Mouse (Mus musculus) kidney, adult 2 months (tissue): ENCODE measurements around the gene Exoc3l. TPM values are rescaled to one million over a fixed set of nuclear protein-coding genes. Genes with fewer than 3 reads are reported as not detected.

Source experiments
- DNase-seq: peaks from one replicate; pipeline ENCODE4 v3.0.0; 2021
- H3K27ac ChIP-seq: fragments of 200-500 bp; 2 replicates; pipeline ENCODE4 v1.5.1; 2012; ENCODE audit warnings: low read depth, low read length, control low read depth, inconsistent platforms; ENCODE audit not compliant: insufficient read depth
- H3K27me3 ChIP-seq: fragments of 200-500 bp; replicated peaks from 2 replicates; pipeline ENCODE4 v1.6.1; 2012; ENCODE audit warnings: mild to moderate bottlenecking, moderate library complexity, low read length, inconsistent platforms; ENCODE audit not compliant: control insufficient read depth, insufficient read depth
- H3K36me3 ChIP-seq: fragments of 200-500 bp; 2 replicates; pipeline ENCODE4 v1.6.1; 2012; ENCODE audit warnings: mild to moderate bottlenecking, moderate library complexity, low read length, inconsistent platforms; ENCODE audit not compliant: control insufficient read depth, insufficient read depth
- H3K4me1 ChIP-seq: fragments of 200-500 bp; 2 replicates; pipeline ENCODE4 v1.6.1; 2011; ENCODE audit warnings: low read length; ENCODE audit not compliant: control insufficient read depth, insufficient read depth
- H3K4me3 ChIP-seq: fragments of 200-500 bp; 2 replicates; pipeline ENCODE4 v1.5.1; 2011; ENCODE audit warnings: mild to moderate bottlenecking, low read depth, low read length, control low read depth; ENCODE audit not compliant: insufficient read depth
- CTCF ChIP-seq: fragments of 200-500 bp; conservative IDR thresholded peaks from 2 replicates; pipeline ENCODE4 v1.5.1; 2011; ENCODE audit warnings: low read depth, mild to moderate bottlenecking, control low read depth, low read length, moderate library complexity, mixed read lengths; ENCODE audit not compliant: insufficient read depth, insufficient read length
- POLR2A ChIP-seq: fragments of 200-500 bp; IDR thresholded peaks from one replicate; pipeline ENCODE4 v1.6.1; 2011; ENCODE audit warnings: low read depth, low read length, control low read depth
- WGBS: fragments of 180-500 bp; shearing (Covaris S2); methylation state at CpG from one replicate; pipeline ENCODE4 v1.1.7; 2018; 5-methylcytosine and 5-hydroxymethylcytosine counted together
- polyA plus RNA-seq: library from polyadenylated mRNA; depleted of rRNA; stranded (reverse); fragments of >200 nt; gene quantifications from 2 replicates; pipeline ENCODE4 v1.2.3, GENCODE M21; 2012; rRNA removed

Exoc3l gene
- polyA plus RNA-seq, 1 experiment = 11.7 TPM

DNA sequence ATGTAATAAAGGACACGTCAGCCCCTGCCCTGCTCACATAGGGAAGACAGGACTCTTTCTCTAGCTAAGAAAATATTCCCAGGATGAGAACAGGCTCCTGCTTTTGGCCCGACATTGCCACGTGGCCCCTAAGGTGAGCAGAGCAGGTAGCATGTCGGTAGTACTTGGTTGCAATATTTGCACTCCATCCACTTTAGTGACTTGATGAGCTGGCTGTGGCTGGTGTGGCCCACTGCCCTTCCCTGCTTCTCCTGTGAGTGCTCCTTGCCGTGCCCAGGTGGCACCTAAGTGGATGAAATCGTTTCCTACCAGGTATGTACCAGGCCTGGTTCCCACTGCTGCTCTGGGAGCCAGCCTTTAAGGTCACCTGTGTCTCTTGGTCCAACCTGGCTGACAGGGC lies 43.9 kb downstream of the Exoc3l start:
- no peak for TF ChIP-seq POLR2A
- TF ChIP-seq CTCF = no peak
- Histone ChIP-seq H3K36me3 (peaks cover 2% of the 10 kb centered on the region; the same call in 1 of the 2 replicates), H3K27me3 (no peaks in the 10 kb centered on the region), H3K27ac (no peak overlapping the region), H3K4me1 (no peaks in the 10 kb centered on the region), H3K4me3 (no peak overlapping the region)
- no peak for DNase-seq
- 96% methylated on average over 6 of the region's 6 CpGs for WGBS

DNA sequence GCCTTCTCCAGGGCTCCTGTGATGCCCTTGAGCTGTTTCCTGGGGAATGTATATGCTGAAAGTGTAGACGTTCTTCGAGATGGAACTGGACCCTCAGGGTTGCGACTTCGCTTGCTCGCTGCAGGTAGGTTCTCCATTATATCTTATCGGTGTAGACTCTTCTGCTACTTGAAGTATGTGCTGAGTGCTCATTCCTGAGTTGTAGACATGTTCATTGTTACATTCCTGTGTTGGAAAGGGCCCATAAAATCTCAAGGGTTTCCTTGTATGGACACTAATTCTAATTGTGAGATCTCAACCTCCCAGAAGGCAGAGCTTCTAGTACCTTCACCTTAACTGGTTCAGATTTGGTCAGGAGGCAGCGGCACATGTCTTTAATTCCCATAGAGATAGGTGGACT lies 54.9 kb downstream of the Exoc3l start:
- H3K27ac ChIP-seq = no peak overlapping the region
- H3K4me1 ChIP-seq = no peaks in the 10 kb centered on the region
- no peaks in the 10 kb centered on the region for H3K27me3 ChIP-seq
- no peak for DNase-seq
- TF ChIP-seq CTCF (no peak), POLR2A (no peak)
- peaks cover 13% of the 10 kb centered on the region for H3K36me3 ChIP-seq
- H3K4me3 ChIP-seq = no peak overlapping the region
- WGBS = 98% methylated on average over 7 of the region's 7 CpGs

Other genes starting within 250 kb of the Exoc3l start
- gene Ces3a, start 247.5 kb downstream of the Exoc3l start, polyA plus RNA-seq = 0.09 and 0.14 TPM in 2 replicates
- 0.08 TPM in 1 of 2 replicates, not detected in the other for gene Ces3b, start 212.3 kb downstream of the Exoc3l start, polyA plus RNA-seq
- 0.03 TPM in 1 of 2 replicates, not detected in the other for gene Ces4a, start 164.3 kb downstream of the Exoc3l start, polyA plus RNA-seq
- 4.4 and 6.1 TPM in 2 replicates for gene Cbfb, start 125.4 kb downstream of the Exoc3l start, polyA plus RNA-seq
- 22.1 and 23.2 TPM in 2 replicates for gene D230025D16Rik, start 71.0 kb downstream of the Exoc3l start, polyA plus RNA-seq
- 4.8 and 5.3 TPM in 2 replicates for gene B3gnt9, start 40.9 kb downstream of the Exoc3l start, polyA plus RNA-seq
- 13.1 and 13.5 TPM in 2 replicates for gene Tradd, start 31.5 kb downstream of the Exoc3l start, polyA plus RNA-seq
- gene Fbxl8, start 31.5 kb downstream of the Exoc3l start, polyA plus RNA-seq = 6.9 and 8.3 TPM in 2 replicates
- 2.1 and 2.7 TPM in 2 replicates for gene Hsf4, start 26.3 kb downstream of the Exoc3l start, polyA plus RNA-seq
- 4.8 and 5.6 TPM in 2 replicates for gene Nol3, start 20.0 kb downstream of the Exoc3l start, polyA plus RNA-seq
- 2.1 and 2.5 TPM in 2 replicates for gene 4931428F04Rik, start 6.2 kb downstream of the Exoc3l start, polyA plus RNA-seq
- 88.1 and 93.5 TPM in 2 replicates for gene E2f4, start 1.6 kb upstream of the Exoc3l start, polyA plus RNA-seq
- gene Elmo3, start 9.5 kb upstream of the Exoc3l start, polyA plus RNA-seq = 49.6 and 60.3 TPM in 2 replicates
- gene Lrrc29, start 30.2 kb upstream of the Exoc3l start, polyA plus RNA-seq = 11.0 and 14.1 TPM in 2 replicates
- gene Tmem208, start 30.3 kb upstream of the Exoc3l start, polyA plus RNA-seq = 113 and 116 TPM in 2 replicates
- gene Fhod1, start 51.9 kb upstream of the Exoc3l start, polyA plus RNA-seq = 18.2 and 20.0 TPM in 2 replicates
- 1.9 and 2.5 TPM in 2 replicates for gene Slc9a5, start 52.7 kb upstream of the Exoc3l start, polyA plus RNA-seq
- gene Plekhg4, start 77.2 kb upstream of the Exoc3l start, polyA plus RNA-seq = 0.14 and 0.18 TPM in 2 replicates
- gene Kctd19, start 117.4 kb upstream of the Exoc3l start, polyA plus RNA-seq = 0.08 and 0.17 TPM in 2 replicates
- gene Lrrc36, start 117.5 kb upstream of the Exoc3l start, polyA plus RNA-seq = 0.33 and 0.45 TPM in 2 replicates
- 11.9 and 19.3 TPM in 2 replicates for gene Tppp3, start 175.4 kb upstream of the Exoc3l start, polyA plus RNA-seq
- 47.6 and 57.7 TPM in 2 replicates for gene Zdhhc1, start 200.8 kb upstream of the Exoc3l start, polyA plus RNA-seq
- gene Hsd11b2, start 222.7 kb upstream of the Exoc3l start, polyA plus RNA-seq = 310 and 336 TPM in 2 replicates